Mouse (Mus musculus): ENCODE measurements at regions not wholly inside any gene's neighbourhood (a gene's known extent, or its start where the extent isn't known, plus 50 kb on each side); places are given as distances from the start of the nearest gene placed in this dataset.

- ATAC-seq (ENCODE audit: insufficient number of reproducible peaks, insufficient read depth, low FRiP score, low TSS enrichment, low read depth) = no peak
- peaks cover 79% of the 10 kb centered on the region for H3K27me3 ChIP-seq
- no peaks in the 10 kb centered on the region for H3K9me3 ChIP-seq
- WGBS = under 1% methylated on average over 20 of the region's 20 CpGs
- peak overlapping the region; percentile 72 for H3K9ac ChIP-seq
- peak overlapping the region; percentile 72 for H3K4me3 ChIP-seq
- peaks cover 34% of the 10 kb centered on the region for H3K4me1 ChIP-seq
- H3K36me3 ChIP-seq = no peaks in the 10 kb centered on the region
- no peak overlapping the region for H3K27ac ChIP-seq
- H3K4me2 ChIP-seq = peak overlapping the region; percentile 100
These were observed 181.4 kb upstream of the Mkln1 start for GRCm38 (mm10) chr6:31217060-31217541.

- Histone ChIP-seq H3K27me3 (peaks cover 85% of the 10 kb centered on the region), H3K9ac (peak overlapping the region; percentile 51), H3K9me3 (no peaks in the 10 kb centered on the region), H3K4me1 (peaks cover 34% of the 10 kb centered on the region), H3K4me2 (peak overlapping the region; percentile 100), H3K27ac (no peak overlapping the region), H3K4me3 (peak overlapping the region; percentile 72), H3K36me3 (no peaks in the 10 kb centered on the region)
- ATAC-seq (ENCODE audit: insufficient number of reproducible peaks, insufficient read depth, low FRiP score, low TSS enrichment, low read depth) = no peak
- WGBS = under 1% methylated on average over 25 of the region's 25 CpGs
These were observed 180.8 kb upstream of the Mkln1 start for GRCm38 (mm10) chr6:31217641-31218138.

DNA sequence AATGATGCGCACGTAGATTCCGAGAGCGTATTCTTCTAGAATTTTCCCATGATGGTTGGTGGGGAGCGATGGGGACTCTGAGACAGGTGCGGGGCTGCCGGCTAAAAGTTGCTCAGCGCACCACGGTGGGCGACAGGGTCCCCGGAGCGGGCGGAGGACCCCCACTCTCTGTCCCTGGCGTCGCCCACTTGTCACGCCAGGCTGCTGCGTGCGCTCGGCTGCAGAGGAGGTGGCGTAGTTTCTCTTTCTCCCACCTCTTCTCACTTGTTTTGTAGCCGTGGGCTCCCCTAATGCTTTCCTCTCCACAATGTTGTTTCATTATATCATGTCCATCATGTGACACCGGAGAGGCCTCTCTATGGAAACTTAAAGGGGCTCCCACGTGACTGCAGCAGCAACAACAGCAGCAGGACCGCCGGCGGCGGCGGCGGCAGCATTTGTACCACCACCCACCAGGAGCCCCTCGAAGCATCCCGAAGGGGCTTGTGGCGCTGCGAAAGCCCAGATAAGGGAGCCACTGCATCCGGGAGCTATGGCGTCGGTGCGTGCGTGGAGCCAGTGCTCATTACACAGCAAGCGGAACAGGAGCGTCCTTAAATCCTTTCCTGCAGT is 180.3 kb upstream of the Mkln1 start:
- Histone ChIP-seq H3K27ac (no peak overlapping the region), H3K4me3 (peak overlapping the region; percentile 72), H3K9ac (peak overlapping the region; percentile 51), H3K36me3 (no peaks in the 10 kb centered on the region), H3K27me3 (peaks cover 89% of the 10 kb centered on the region), H3K4me1 (peaks cover 34% of the 10 kb centered on the region), H3K4me2 (peak overlapping the region; percentile 100), H3K9me3 (no peaks in the 10 kb centered on the region)
- ATAC-seq (ENCODE audit: insufficient number of reproducible peaks, insufficient read depth, low FRiP score, low TSS enrichment, low read depth) = no peak
- WGBS = under 1% methylated on average over 40 of the region's 40 CpGs

DNA sequence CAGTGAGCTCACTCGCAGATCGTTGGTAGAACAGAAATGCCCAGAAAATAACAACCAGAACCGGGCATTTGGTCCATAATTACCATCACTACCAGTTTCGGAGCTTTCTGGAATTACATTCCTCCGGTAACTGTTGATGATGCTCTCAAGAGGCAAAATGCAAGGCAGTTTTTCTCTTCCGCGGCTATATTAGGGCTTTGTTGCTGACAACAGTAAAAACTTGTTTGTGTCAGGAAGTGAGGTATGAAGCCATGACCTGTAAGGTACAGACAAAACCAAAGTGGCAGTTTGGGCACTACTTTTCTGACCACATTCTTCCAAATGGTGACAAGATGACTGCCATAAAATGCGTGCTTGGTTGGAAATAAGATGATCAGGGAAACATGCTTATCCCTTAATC is 179.7 kb upstream of the Mkln1 start:
- Histone ChIP-seq H3K9ac (no peak overlapping the region), H3K4me3 (peak overlapping the region; percentile 72; the same call in 1 of the 2 replicates), H3K4me1 (peaks cover 34% of the 10 kb centered on the region), H3K4me2 (peak overlapping the region; percentile 100), H3K9me3 (no peaks in the 10 kb centered on the region), H3K27me3 (peaks cover 94% of the 10 kb centered on the region), H3K36me3 (no peaks in the 10 kb centered on the region), H3K27ac (no peak overlapping the region)
- no peak for ATAC-seq (ENCODE audit: insufficient number of reproducible peaks, insufficient read depth, low FRiP score, low TSS enrichment, low read depth)
- WGBS = 25% methylated on average over 8 of the region's 8 CpGs

GRCm38 (mm10) chr6:31219736-31220135 is 178.8 kb upstream of the Mkln1 start:
- ATAC-seq (ENCODE audit: insufficient number of reproducible peaks, insufficient read depth, low FRiP score, low TSS enrichment, low read depth) = no peak
- WGBS = 17% methylated on average over 3 of the region's 3 CpGs
- peaks cover 89% of the 10 kb centered on the region for H3K27me3 ChIP-seq
- peak overlapping the region; percentile 62 for H3K4me2 ChIP-seq
- peaks cover 34% of the 10 kb centered on the region for H3K4me1 ChIP-seq
- H3K9ac ChIP-seq = 0 out of 2 replicates have a peak overlapping the region, but pooled peaks have one; percentile 46
- no peaks in the 10 kb centered on the region for H3K9me3 ChIP-seq
- H3K4me3 ChIP-seq = peak overlapping the region; percentile 37
- no peak overlapping the region for H3K27ac ChIP-seq
- no peaks in the 10 kb centered on the region for H3K36me3 ChIP-seq

- no peak for ATAC-seq (ENCODE audit: insufficient number of reproducible peaks, insufficient read depth, low FRiP score, low TSS enrichment, low read depth)
- H3K27ac ChIP-seq = no peak overlapping the region
- peak overlapping the region; percentile 37 for H3K4me3 ChIP-seq
- H3K27me3 ChIP-seq = peaks cover 84% of the 10 kb centered on the region
- 0 out of 2 replicates have a peak overlapping the region, but pooled peaks have one; percentile 46 for H3K9ac ChIP-seq
- no peaks in the 10 kb centered on the region for H3K36me3 ChIP-seq
- H3K4me2 ChIP-seq = peak overlapping the region; percentile 62
- H3K9me3 ChIP-seq = no peaks in the 10 kb centered on the region
- H3K4me1 ChIP-seq = peaks cover 34% of the 10 kb centered on the region
- under 1% methylated on average over 30 of the region's 30 CpGs for WGBS
These were observed 178.2 kb upstream of the Mkln1 start for GRCm38 (mm10) chr6:31220184-31220931.

DNA sequence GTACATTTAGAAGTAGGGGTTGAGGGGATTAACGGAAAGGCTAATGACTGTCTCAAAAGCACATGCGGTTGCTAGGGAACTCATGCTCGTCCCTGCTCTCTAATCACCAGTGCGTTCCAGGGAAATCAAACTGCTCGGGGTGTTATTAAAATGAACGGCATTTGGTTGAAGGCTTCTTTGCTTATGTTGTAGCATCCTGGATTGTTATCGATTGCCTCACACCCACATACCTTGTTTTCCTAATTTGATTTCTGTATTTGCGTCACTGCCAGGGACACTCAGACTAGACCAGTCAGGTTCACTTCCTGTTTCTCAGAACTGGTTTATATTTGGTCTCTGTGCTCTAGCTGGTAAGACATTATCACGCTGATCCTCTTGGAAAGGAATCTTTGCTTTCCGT is 177.0 kb upstream of the Mkln1 start:
- 17% methylated on average over 10 of the region's 10 CpGs for WGBS
- H3K9me3 ChIP-seq = no peaks in the 10 kb centered on the region

GRCm38 (mm10) chr6:31222024-31222579 is 176.4 kb upstream of the Mkln1 start:
- no peak overlapping the region for H3K9ac ChIP-seq
- peaks cover 28% of the 10 kb centered on the region for H3K4me1 ChIP-seq
- no peak overlapping the region for H3K27ac ChIP-seq
- no peak overlapping the region for H3K4me3 ChIP-seq
- no peaks in the 10 kb centered on the region for H3K9me3 ChIP-seq
- 78% methylated on average over 6 of the region's 6 CpGs for WGBS
- no peak for ATAC-seq (ENCODE audit: insufficient number of reproducible peaks, insufficient read depth, low FRiP score, low TSS enrichment, low read depth)
- no peak overlapping the region for H3K4me2 ChIP-seq
- H3K27me3 ChIP-seq = peaks cover 66% of the 10 kb centered on the region
- H3K36me3 ChIP-seq = no peaks in the 10 kb centered on the region

More for the DNA sequence above, 177.0 kb upstream of the Mkln1 start:
- Histone ChIP-seq H3K4me1 (peaks cover 34% of the 10 kb centered on the region), H3K4me2 (no peak overlapping the region), H3K27ac (no peak overlapping the region), H3K4me3 (no peak overlapping the region), H3K36me3 (no peaks in the 10 kb centered on the region), H3K9ac (no peak overlapping the region), H3K27me3 (peaks cover 72% of the 10 kb centered on the region)
- ATAC-seq (ENCODE audit: insufficient number of reproducible peaks, insufficient read depth, low FRiP score, low TSS enrichment, low read depth) = no peak

GRCm38 (mm10) chr6:31227406-31227805 is 171.1 kb upstream of the Mkln1 start:
- no peak overlapping the region for H3K4me2 ChIP-seq
- no peak overlapping the region for H3K4me3 ChIP-seq
- H3K9me3 ChIP-seq = no peaks in the 10 kb centered on the region
- no peak overlapping the region for H3K9ac ChIP-seq
- WGBS = 58% methylated on average over 5 of the region's 5 CpGs
- ATAC-seq (ENCODE audit: insufficient number of reproducible peaks, insufficient read depth, low FRiP score, low TSS enrichment, low read depth) = no peak
- H3K27ac ChIP-seq = no peak overlapping the region
- no peaks in the 10 kb centered on the region for H3K36me3 ChIP-seq
- H3K27me3 ChIP-seq = peaks cover 14% of the 10 kb centered on the region
- no peaks in the 10 kb centered on the region for H3K4me1 ChIP-seq

DNA sequence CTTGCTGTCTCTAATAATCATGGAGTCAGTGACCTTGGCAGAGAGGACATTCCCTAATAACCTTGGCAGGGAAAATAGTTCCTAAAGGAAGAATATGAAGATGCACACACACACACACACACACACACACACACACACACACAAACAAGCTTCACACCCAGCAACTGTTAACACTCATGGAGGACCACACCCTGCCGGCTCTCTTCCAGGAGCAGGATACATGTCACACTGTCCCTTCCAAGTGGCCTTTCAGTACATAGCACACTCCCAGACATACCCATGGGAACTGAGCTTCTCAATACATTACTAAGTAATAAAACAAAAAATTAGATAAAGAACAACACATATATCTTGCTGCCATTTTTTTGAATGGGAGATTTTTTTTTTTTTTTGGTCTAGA is 170.5 kb upstream of the Mkln1 start:
- 93% methylated on average over 1 of the region's 1 CpGs for whole genome bisulfite sequencing
- Histone ChIP-seq H3K9me3 (no peaks in the 10 kb centered on the region), H3K4me2 (no peak overlapping the region), H3K27me3 (peaks cover 10% of the 10 kb centered on the region; the same call in 1 of the 2 replicates), H3K4me3 (no peak overlapping the region), H3K4me1 (no peaks in the 10 kb centered on the region), H3K27ac (no peak overlapping the region), H3K9ac (no peak overlapping the region), H3K36me3 (no peaks in the 10 kb centered on the region)
- ATAC-seq (ENCODE audit: insufficient number of reproducible peaks, insufficient read depth, low FRiP score, low TSS enrichment, low read depth) = no peak

- 86% methylated on average over 4 of the region's 4 CpGs for WGBS
- no peaks in the 10 kb centered on the region for H3K36me3 ChIP-seq
These were observed 166.7 kb upstream of the Mkln1 start for GRCm38 (mm10) chr6:31231821-31232220.

More at GRCm38 (mm10) chr6:31231821-31232220, 166.7 kb upstream of the Mkln1 start:
- no peak overlapping the region for H3K4me3 ChIP-seq
- H3K27me3 ChIP-seq = no peaks in the 10 kb centered on the region
- no peak for ATAC-seq (ENCODE audit: insufficient number of reproducible peaks, insufficient read depth, low FRiP score, low TSS enrichment, low read depth)
- H3K4me1 ChIP-seq = no peaks in the 10 kb centered on the region
- H3K9ac ChIP-seq = no peak overlapping the region
- H3K9me3 ChIP-seq = no peaks in the 10 kb centered on the region
- no peak overlapping the region for H3K27ac ChIP-seq
- no peak overlapping the region for H3K4me2 ChIP-seq
